Mouse (Mus musculus): ENCODE measurements at regions not wholly inside any gene's neighbourhood (a gene's known extent, or its start where the extent isn't known, plus 50 kb on each side); places are given as distances from the start of the nearest gene placed in this dataset.

DNA sequence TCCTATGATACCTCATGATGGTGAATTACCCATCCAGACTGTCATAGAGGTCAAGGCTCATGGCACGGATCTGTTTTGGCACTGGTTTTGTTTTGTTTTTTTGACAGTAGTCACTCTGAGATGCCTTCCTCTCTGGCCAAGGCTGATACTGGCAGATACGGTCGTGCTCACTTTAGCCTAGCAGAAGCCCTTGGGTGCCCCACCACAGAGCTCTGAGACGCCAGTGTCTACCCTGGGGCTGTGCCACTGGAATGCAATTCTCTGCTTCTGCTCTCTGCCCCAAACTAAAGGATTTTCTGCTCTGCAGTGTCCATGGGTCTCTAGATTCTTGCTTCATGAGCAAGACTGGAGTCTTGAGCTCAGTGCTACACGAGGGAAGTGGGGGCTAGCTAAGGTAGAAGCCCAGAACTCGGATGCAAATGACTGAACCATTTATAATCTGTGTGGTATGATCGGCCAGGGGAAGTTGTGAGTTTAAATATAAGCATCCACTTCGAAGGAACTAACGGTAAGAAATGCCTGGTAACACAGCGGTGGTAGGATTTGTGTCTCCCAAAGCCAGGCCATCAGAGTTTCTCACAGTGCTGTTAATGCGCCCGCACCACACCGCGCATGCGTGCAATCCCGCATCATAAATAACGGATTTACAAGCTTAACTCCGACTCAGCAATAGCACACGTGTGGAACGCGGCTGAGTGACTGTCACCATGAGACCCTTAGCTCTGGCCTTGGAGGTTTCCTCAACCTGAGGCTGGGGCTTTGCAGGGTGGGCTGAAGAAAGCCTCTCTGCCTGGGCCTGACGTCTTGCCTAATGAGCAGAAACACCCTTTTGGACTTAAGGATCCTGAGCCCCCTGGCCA, 177.6 kb downstream of the Bcl11a start:
- no peaks in the 10 kb centered on the region for H3K9me3 ChIP-seq
- no peak overlapping the region for H3K9ac ChIP-seq (replicated peaks)
- 67% methylated on average over 22 of the region's 22 CpGs for WGBS
- no peaks in the 10 kb centered on the region for H3K27me3 ChIP-seq
- H3K4me2 ChIP-seq = peak overlapping the region; percentile 15; the same call in 1 of the 2 replicates
- H3K4me1 ChIP-seq (replicated peaks) = peaks cover 19% of the 10 kb centered on the region
- peak; percentile 71; the same call in 1 of the 2 replicates for ATAC-seq (ENCODE audit: insufficient number of reproducible peaks, insufficient read depth, low FRiP score, low TSS enrichment, low read depth)
- H3K4me3 ChIP-seq (replicated peaks) = no peak overlapping the region
- no peaks in the 10 kb centered on the region for H3K36me3 ChIP-seq
- 0 out of 2 replicates have a peak overlapping the region, but pooled peaks have one; percentile 35 for H3K27ac ChIP-seq

DNA sequence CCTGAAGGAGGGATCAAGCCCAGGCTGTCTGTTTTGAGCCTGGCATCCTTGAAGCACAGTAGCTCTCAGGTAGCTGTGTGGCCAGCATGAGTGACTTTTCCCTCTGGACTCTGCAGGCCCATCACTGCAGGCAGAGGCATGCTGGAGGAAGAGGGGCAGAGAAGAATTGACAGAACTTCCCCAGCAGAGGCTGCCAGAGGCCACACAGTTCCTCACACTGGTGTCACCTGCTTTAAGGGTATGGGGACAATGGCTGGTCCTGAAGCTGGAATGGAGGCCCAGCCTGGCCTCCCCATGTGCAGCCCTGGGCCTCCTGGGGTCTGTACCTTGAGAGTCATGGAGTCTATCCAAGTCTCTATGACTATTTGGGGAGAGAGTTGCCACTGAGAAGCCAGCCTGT, 179.9 kb downstream of the Bcl11a start:
- Histone ChIP-seq H3K4me3 (replicated peaks) (no peak overlapping the region), H3K4me1 (replicated peaks) (peaks cover 13% of the 10 kb centered on the region), H3K36me3 (no peaks in the 10 kb centered on the region), H3K27ac (no peak overlapping the region), H3K9ac (replicated peaks) (no peak overlapping the region), H3K27me3 (no peaks in the 10 kb centered on the region), H3K9me3 (no peaks in the 10 kb centered on the region), H3K4me2 (no peak overlapping the region)
- ATAC-seq (ENCODE audit: insufficient number of reproducible peaks, insufficient read depth, low FRiP score, low TSS enrichment, low read depth) = no peak

DNA sequence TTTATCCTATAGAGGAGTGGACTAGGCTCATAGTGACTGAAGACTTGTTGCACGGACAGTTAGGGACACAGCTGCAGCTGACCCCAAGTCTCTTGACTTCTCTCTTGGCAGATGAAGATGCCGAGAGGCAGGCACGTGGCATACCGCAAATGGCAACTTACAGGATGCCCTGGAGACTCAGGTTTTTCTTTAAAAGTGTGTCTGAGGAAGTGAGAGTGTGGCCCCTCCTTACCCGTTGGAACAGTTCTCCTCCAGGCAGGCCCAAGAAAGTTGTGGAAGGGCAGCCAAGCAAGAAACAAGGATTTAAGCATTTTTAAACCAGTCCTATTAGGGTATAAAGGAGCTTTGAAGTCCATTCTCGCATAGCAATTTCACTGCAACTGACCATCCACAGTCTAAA, 180.5 kb downstream of the Bcl11a start:
- 86% methylated on average over 6 of the region's 6 CpGs for WGBS
- Histone ChIP-seq H3K9ac (replicated peaks) (no peak overlapping the region), H3K4me1 (replicated peaks) (peaks cover 13% of the 10 kb centered on the region), H3K4me2 (no peak overlapping the region), H3K27me3 (no peaks in the 10 kb centered on the region), H3K27ac (no peak overlapping the region), H3K4me3 (replicated peaks) (no peak overlapping the region), H3K9me3 (no peaks in the 10 kb centered on the region), H3K36me3 (no peaks in the 10 kb centered on the region)
- ATAC-seq (ENCODE audit: insufficient number of reproducible peaks, insufficient read depth, low FRiP score, low TSS enrichment, low read depth) = no peak

- Histone ChIP-seq H3K27me3 (0 out of 2 replicates have a peak, but pooled peaks cover 2% of the 10 kb centered on the region), H3K9me3 (no peaks in the 10 kb centered on the region), H3K27ac (no peak overlapping the region), H3K4me2 (no peak overlapping the region), H3K36me3 (no peaks in the 10 kb centered on the region), H3K4me1 (replicated peaks) (peaks cover 13% of the 10 kb centered on the region), H3K4me3 (replicated peaks) (no peak overlapping the region), H3K9ac (replicated peaks) (no peak overlapping the region)
- 39% methylated on average over 2 of the region's 2 CpGs for WGBS
- ATAC-seq (ENCODE audit: insufficient number of reproducible peaks, insufficient read depth, low FRiP score, low TSS enrichment, low read depth) = no peak
Observed at GRCm38 (mm10) chr11:24259668-24260067, 181.8 kb downstream of the Bcl11a start.

DNA sequence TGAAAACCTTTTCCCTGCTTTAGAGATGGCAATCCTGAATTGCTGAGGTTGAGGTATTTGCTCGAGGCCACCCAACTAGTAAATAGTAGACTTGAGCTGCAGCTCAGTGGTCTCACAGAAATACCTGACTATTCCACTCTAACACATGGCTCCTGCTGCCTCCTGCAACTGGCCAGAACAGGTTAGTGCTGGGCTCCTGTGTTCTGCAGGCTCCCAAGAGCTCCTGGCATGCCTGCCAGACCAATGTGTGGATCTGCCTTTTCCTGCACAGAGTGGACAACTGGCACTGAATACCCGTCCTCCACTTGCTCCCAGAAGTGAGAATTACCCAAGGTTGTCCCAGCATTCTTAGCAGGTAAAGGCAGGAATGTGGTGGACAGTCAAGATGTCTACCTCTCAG, 191.2 kb downstream of the Bcl11a start:
- no peaks in the 10 kb centered on the region for H3K36me3 ChIP-seq
- H3K27me3 ChIP-seq = 0 out of 2 replicates have a peak, but pooled peaks cover 2% of the 10 kb centered on the region
- peaks cover 4% of the 10 kb centered on the region; the same call in 1 of the 2 replicates for H3K4me1 ChIP-seq (replicated peaks)
- H3K27ac ChIP-seq = no peak overlapping the region
- no peak overlapping the region for H3K4me2 ChIP-seq
- 66% methylated on average over 2 of the region's 2 CpGs for WGBS
- no peak overlapping the region for H3K4me3 ChIP-seq (replicated peaks)
- H3K9ac ChIP-seq (replicated peaks) = no peak overlapping the region
- ATAC-seq (ENCODE audit: insufficient number of reproducible peaks, insufficient read depth, low FRiP score, low TSS enrichment, low read depth) = no peak
- no peaks in the 10 kb centered on the region for H3K9me3 ChIP-seq

- no peak overlapping the region for H3K4me3 ChIP-seq (replicated peaks)
- no peak for ATAC-seq (ENCODE audit: insufficient number of reproducible peaks, insufficient read depth, low FRiP score, low TSS enrichment, low read depth)
- no peak overlapping the region for H3K4me2 ChIP-seq
- H3K36me3 ChIP-seq = no peaks in the 10 kb centered on the region
- peaks cover 23% of the 10 kb centered on the region for H3K4me1 ChIP-seq (replicated peaks)
- H3K9ac ChIP-seq (replicated peaks) = no peak overlapping the region
- WGBS = 76% methylated on average over 5 of the region's 5 CpGs
- peaks cover 56% of the 10 kb centered on the region for H3K27me3 ChIP-seq
- H3K9me3 ChIP-seq = no peaks in the 10 kb centered on the region
- H3K27ac ChIP-seq = no peak overlapping the region
Observed at GRCm38 (mm10) chr11:24281628-24282027, 203.8 kb downstream of the Bcl11a start.

DNA sequence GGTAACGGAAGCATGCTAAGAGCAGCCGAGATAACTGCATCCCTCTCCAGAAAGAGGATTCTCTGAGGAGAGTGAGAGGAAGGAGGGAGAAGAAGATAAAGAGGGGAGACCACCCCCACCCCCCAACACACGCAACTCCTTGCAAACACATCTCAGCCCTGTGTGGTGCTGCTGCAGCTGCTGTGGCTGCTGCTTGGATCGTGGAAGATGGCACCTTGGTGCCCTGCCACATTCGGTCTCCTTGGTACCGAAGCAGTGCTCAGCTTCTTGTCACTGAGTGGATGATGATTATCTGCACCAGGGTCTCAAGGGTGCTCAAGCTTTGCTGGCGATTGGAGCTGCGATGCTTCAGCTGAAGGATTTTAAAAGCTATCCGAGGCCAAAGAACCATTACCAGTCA, 204.7 kb downstream of the Bcl11a start:
- no peak for ATAC-seq (ENCODE audit: insufficient number of reproducible peaks, insufficient read depth, low FRiP score, low TSS enrichment, low read depth)
- 0 out of 2 replicates have a peak overlapping the region, but pooled peaks have one; percentile 1 for H3K4me2 ChIP-seq
- H3K4me1 ChIP-seq (replicated peaks) = peaks cover 27% of the 10 kb centered on the region
- no peak overlapping the region for H3K4me3 ChIP-seq (replicated peaks)
- WGBS = 34% methylated on average over 9 of the region's 9 CpGs
- no peaks in the 10 kb centered on the region for H3K36me3 ChIP-seq
- H3K27me3 ChIP-seq = peaks cover 56% of the 10 kb centered on the region
- no peak overlapping the region for H3K9ac ChIP-seq (replicated peaks)
- H3K9me3 ChIP-seq = no peaks in the 10 kb centered on the region
- H3K27ac ChIP-seq = no peak overlapping the region

- no peak overlapping the region for H3K9ac ChIP-seq (replicated peaks)
- peak overlapping the region; percentile 26; the same call in 1 of the 2 replicates for H3K4me2 ChIP-seq
- H3K27me3 ChIP-seq = peaks cover 55% of the 10 kb centered on the region
- H3K4me1 ChIP-seq (replicated peaks) = peaks cover 27% of the 10 kb centered on the region
- no peak overlapping the region for H3K4me3 ChIP-seq (replicated peaks)
- H3K9me3 ChIP-seq = no peaks in the 10 kb centered on the region
- no peak overlapping the region for H3K27ac ChIP-seq
- WGBS = 14% methylated on average over 18 of the region's 18 CpGs
- no peaks in the 10 kb centered on the region for H3K36me3 ChIP-seq
- ATAC-seq (ENCODE audit: insufficient number of reproducible peaks, insufficient read depth, low FRiP score, low TSS enrichment, low read depth) = no peak
Observed at GRCm38 (mm10) chr11:24286129-24287108, 208.6 kb downstream of the Bcl11a start.

GRCm38 (mm10) chr11:24293209-24293608, 215.4 kb downstream of the Bcl11a start:
- H3K4me1 ChIP-seq (replicated peaks) = peaks cover 39% of the 10 kb centered on the region
- H3K9me3 ChIP-seq = no peaks in the 10 kb centered on the region
- H3K27ac ChIP-seq = peak overlapping the region; percentile 53; the same call in 1 of the 2 replicates
- H3K4me3 ChIP-seq (replicated peaks) = no peak overlapping the region
- H3K4me2 ChIP-seq = no peak overlapping the region
- ATAC-seq (ENCODE audit: insufficient number of reproducible peaks, insufficient read depth, low FRiP score, low TSS enrichment, low read depth) = no peak
- WGBS = 59% methylated on average over 3 of the region's 3 CpGs
- no peak overlapping the region for H3K9ac ChIP-seq (replicated peaks)
- peaks cover 13% of the 10 kb centered on the region; the same call in 1 of the 2 replicates for H3K27me3 ChIP-seq
- H3K36me3 ChIP-seq = no peaks in the 10 kb centered on the region

DNA sequence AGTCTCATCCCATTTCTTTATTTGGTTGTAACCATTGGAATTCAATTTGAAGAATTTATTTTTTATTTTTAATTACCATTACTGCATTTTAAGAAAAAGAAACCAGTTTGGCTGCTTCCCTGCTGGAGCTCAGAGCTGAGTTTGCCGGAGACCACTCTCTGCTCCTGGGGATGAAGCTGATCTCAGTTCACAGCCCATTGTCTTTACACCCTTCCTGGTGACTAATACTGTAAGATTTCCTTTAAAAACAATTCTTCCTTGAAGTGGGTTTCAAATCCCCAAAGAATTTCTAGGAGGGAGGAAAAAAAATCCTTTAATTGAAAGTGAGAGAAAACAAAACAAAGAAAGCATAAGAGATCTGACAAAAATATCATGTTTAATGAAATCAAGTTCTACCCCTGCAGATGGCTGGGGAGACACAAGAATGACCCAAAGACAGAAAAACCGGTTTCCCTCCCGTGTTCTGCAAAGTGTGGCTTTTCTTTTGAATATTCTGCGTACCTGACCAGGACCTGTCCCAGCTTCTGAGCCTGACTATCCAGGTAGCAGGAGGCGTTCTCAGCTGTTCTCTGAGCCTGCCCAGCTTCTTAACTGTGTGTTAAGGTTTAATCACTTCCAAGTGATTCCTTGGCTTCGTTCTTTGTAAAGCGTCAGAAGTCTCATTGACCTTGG, 216.1 kb downstream of the Bcl11a start:
- no peak for ATAC-seq (ENCODE audit: insufficient number of reproducible peaks, insufficient read depth, low FRiP score, low TSS enrichment, low read depth)
- no peaks in the 10 kb centered on the region for H3K9me3 ChIP-seq
- peaks cover 13% of the 10 kb centered on the region; the same call in 1 of the 2 replicates for H3K27me3 ChIP-seq
- no peak overlapping the region for H3K4me2 ChIP-seq
- WGBS = 68% methylated on average over 7 of the region's 7 CpGs
- H3K27ac ChIP-seq = no peak overlapping the region
- no peak overlapping the region for H3K9ac ChIP-seq (replicated peaks)
- H3K36me3 ChIP-seq = no peaks in the 10 kb centered on the region
- H3K4me1 ChIP-seq (replicated peaks) = peaks cover 39% of the 10 kb centered on the region
- H3K4me3 ChIP-seq (replicated peaks) = no peak overlapping the region
